Mouse (Mus musculus) MEL (cell line): ENCODE measurements around the gene Zfp446. TPM values are rescaled to one million over a fixed set of nuclear protein-coding genes. Genes with fewer than 3 reads are reported as not detected.
"Not testable (repeated sequence)": the region's sequence is repeated elsewhere in the genome, so short reads cannot be mapped to it uniquely, and the experiment has no call there.

Experiments used
- DNase-seq: peaks from one replicate; pipeline ENCODE4 v3.0.0; 2011; ENCODE audit warnings: low read depth, low spot score
- H3K27ac ChIP-seq: 2 replicates; pipeline ENCODE4 v1.5.1; 2012; ENCODE audit warnings: low read depth, mild to moderate bottlenecking, control low read depth, low read length, moderate library complexity; ENCODE audit not compliant: control insufficient read depth
- H3K27me3 ChIP-seq, 2 experiments: fragments of 150-350 bp in 1 of 2; sonication (generic) in 1 of 2; 2 replicates each; pipeline ENCODE4 v1.6.1; 2012; ENCODE audit warnings: low read length in 2 of 2, mild to moderate bottlenecking in 2 of 2, improper control_type of control experiment in 1 of 2, moderate library complexity in 1 of 2; ENCODE audit not compliant: insufficient read depth in 2 of 2, control insufficient read depth in 1 of 2
- H3K36me3 ChIP-seq, 2 experiments: 2 replicates each; pipeline ENCODE4 v1.6.1; 2012 to 2014; ENCODE audit warnings: low read length in 2 of 2, improper control_type of control experiment in 1 of 2, inconsistent platforms in 1 of 2, mild to moderate bottlenecking in 1 of 2; ENCODE audit not compliant: insufficient read depth in 2 of 2, control insufficient read depth in 1 of 2
- H3K4me1 ChIP-seq, 2 experiments: fragments of 150-350 bp in 1 of 2; sonication (generic) in 1 of 2; 2 replicates each; pipeline ENCODE4 v1.6.1; 2012; ENCODE audit warnings: low read length in 2 of 2, improper control_type of control experiment in 1 of 2, mild to moderate bottlenecking in 1 of 2; ENCODE audit not compliant: insufficient read depth in 2 of 2, control insufficient read depth in 1 of 2
- H3K4me3 ChIP-seq, 2 experiments: fragments of 150-350 bp in 1 of 2; sonication (generic) in 1 of 2; 2 replicates each; pipeline ENCODE4 v1.5.1; 2012; ENCODE audit warnings: low read depth in 2 of 2, low read length in 2 of 2, mild to moderate bottlenecking in 2 of 2, moderate library complexity in 2 of 2, control low read depth in 1 of 2, improper control_type of control experiment in 1 of 2; ENCODE audit not compliant: control insufficient read depth in 1 of 2, insufficient read depth in 1 of 2
- H3K79me2 ChIP-seq: 2 replicates; pipeline ENCODE4 v1.6.1; 2012; ENCODE audit warnings: mild to moderate bottlenecking, low read length, moderate library complexity; ENCODE audit not compliant: control insufficient read depth, poor library complexity, insufficient read depth
- H3K9ac ChIP-seq: 2 replicates; pipeline ENCODE4 v1.6.1; 2012; ENCODE audit warnings: low read depth, mild to moderate bottlenecking, control low read depth, low read length, moderate library complexity; ENCODE audit not compliant: control insufficient read depth, poor library complexity, severe bottlenecking
- H3K9me3 ChIP-seq: fragments of 150-350 bp; sonication (generic); replicated peaks from 2 replicates; pipeline ENCODE4 v1.6.1; 2012; ENCODE audit warnings: mild to moderate bottlenecking, low read length, improper control_type of control experiment, moderate library complexity; ENCODE audit not compliant: insufficient read depth
- CHD1 ChIP-seq: IDR thresholded peaks from 2 replicates; pipeline ENCODE4 v1.6.1; 2012; ENCODE audit warnings: low read depth, mild to moderate bottlenecking, inconsistent platforms, low read length, improper control_type of control experiment
- CHD2 ChIP-seq: IDR thresholded peaks from 2 replicates; pipeline ENCODE4 v1.6.1; 2011; ENCODE audit warnings: low read length, improper control_type of control experiment
- E2F4 ChIP-seq: IDR thresholded peaks from 2 replicates; pipeline ENCODE4 v1.6.1; 2011; ENCODE audit warnings: low read depth, low read length, improper control_type of control experiment, borderline replicate concordance
- ELF1 ChIP-seq: IDR thresholded peaks from 2 replicates; pipeline ENCODE4 v1.6.1; 2014; ENCODE audit warnings: low read depth, mild to moderate bottlenecking, inconsistent platforms, low read length, improper control_type of control experiment, moderate library complexity
- ETS1 ChIP-seq: IDR thresholded peaks from 2 replicates; pipeline ENCODE4 v1.6.1; 2012; ENCODE audit warnings: low read depth, mild to moderate bottlenecking, inconsistent platforms, low read length, improper control_type of control experiment, moderate library complexity
- GATA1 ChIP-seq: IDR thresholded peaks from 2 replicates; pipeline ENCODE4 v1.6.1; 2011; ENCODE audit warnings: low read depth, low read length, improper control_type of control experiment
- MAX ChIP-seq: IDR thresholded peaks from 2 replicates; pipeline ENCODE4 v1.6.1; 2011; ENCODE audit warnings: low read length, improper control_type of control experiment
- MXI1 ChIP-seq: IDR thresholded peaks from 2 replicates; pipeline ENCODE4 v1.6.1; 2011; ENCODE audit warnings: mild to moderate bottlenecking, low read depth, low read length, improper control_type of control experiment
- MYC ChIP-seq: IDR thresholded peaks from 2 replicates; pipeline ENCODE4 v1.6.1; 2011; ENCODE audit warnings: low read depth, mild to moderate bottlenecking, low read length, improper control_type of control experiment, moderate library complexity
- POLR2AphosphoS2 ChIP-seq: IDR thresholded peaks from 2 replicates; pipeline ENCODE4 v1.6.1; 2011; ENCODE audit warnings: low read length, improper control_type of control experiment
- POLR2AphosphoS5 ChIP-seq: IDR thresholded peaks from 2 replicates; pipeline ENCODE4 v1.6.1; 2012; ENCODE audit warnings: low read depth, borderline replicate concordance, mild to moderate bottlenecking, inconsistent platforms, low read length, moderate library complexity, mixed read lengths
- SIN3A ChIP-seq: IDR thresholded peaks from 2 replicates; pipeline ENCODE4 v1.6.1; 2012; ENCODE audit warnings: low read length, improper control_type of control experiment, inconsistent platforms
- SMC3 ChIP-seq: IDR thresholded peaks from 2 replicates; pipeline ENCODE4 v1.6.1; 2011; ENCODE audit warnings: low read depth, low read length, improper control_type of control experiment
- TBP ChIP-seq: IDR thresholded peaks from 2 replicates; pipeline ENCODE4 v1.8.0; 2011; ENCODE audit warnings: low read depth, low read length, improper control_type of control experiment
- UBTF ChIP-seq: IDR thresholded peaks from 2 replicates; pipeline ENCODE4 v1.6.1; 2012; ENCODE audit warnings: low read depth, mild to moderate bottlenecking, inconsistent platforms, low read length, improper control_type of control experiment, moderate library complexity, borderline replicate concordance; ENCODE audit not compliant: insufficient read depth
- USF2 ChIP-seq, 2 experiments: IDR thresholded peaks; 2 replicates each; pipeline ENCODE4 v1.6.1; 2011 to 2012; ENCODE audit warnings: improper control_type of control experiment in 2 of 2, low read length in 2 of 2, borderline replicate concordance in 1 of 2, inconsistent platforms in 1 of 2, low read depth in 1 of 2, mild to moderate bottlenecking in 1 of 2; ENCODE audit not compliant: insufficient read depth in 1 of 2
- ZC3H11A ChIP-seq: IDR thresholded peaks from 2 replicates; pipeline ENCODE4 v1.6.1; 2012; ENCODE audit warnings: low read depth, mild to moderate bottlenecking, inconsistent platforms, low read length, improper control_type of control experiment
- ZNF384 ChIP-seq: IDR thresholded peaks from 2 replicates; pipeline ENCODE4 v1.6.1; 2012; ENCODE audit warnings: low read depth, mild to moderate bottlenecking, inconsistent platforms, low read length, improper control_type of control experiment
- polyA plus RNA-seq, 2 experiments: library from polyadenylated mRNA; stranded (reverse) in 1 of 2; unstranded in 1 of 2; fragments of >175 nt in 1 of 2; fragments of >200 nt in 1 of 2; gene quantifications; 2 replicates each; pipeline versions ENCODE4 v1.2.1 to v1.2.4; 2012; ENCODE audit warnings: low replicate concordance in 2 of 2, low read depth in 1 of 2; ENCODE audit not compliant: insufficient read length in 2 of 2, insufficient read depth in 1 of 2, missing spikeins in 1 of 2
- total RNA-seq: library from RNA; depleted of rRNA; stranded (reverse); fragments of 300-350 nt; gene quantifications from 2 replicates; pipeline ENCODE4 v1.2.3, GENCODE M21; 2012

Zfp446 gene
- total and polyA plus RNA-seq, 3 experiments: 3.4 to 4.9 TPM; not detected in 1

GRCm38 (mm10) chr7:12977682-12978389 lies at the start of gene Zfp446 (continued):
- TF ChIP-seq MXI1 (peak; percentile 75), CHD2 (peak; percentile 24; the same call in 1 of the 2 replicates), SIN3A (peak; percentile 96), MAX (peak; percentile 31; the same call in 1 of the 2 replicates), POLR2AphosphoS2 (no peak)
- TF ChIP-seq, all 39 proteins: peak for 17

- no peak for DNase-seq
- Histone ChIP-seq H3K9ac (no peak overlapping the region), H3K4me1 (no peaks in the 10 kb centered on the region), H3K27ac (no peak overlapping the region), H3K27me3 (no peaks in the 10 kb centered on the region), H3K36me3 (no peaks in the 10 kb centered on the region), H3K9me3 (no peaks in the 10 kb centered on the region), H3K4me3 (no peak overlapping the region), H3K79me2 (no peaks in the 10 kb centered on the region)
- TF ChIP-seq POLR2AphosphoS2: no peak
- TF ChIP-seq MXI1: no peak
- no peak for TF ChIP-seq MYC
- TF ChIP-seq ELF1: no peak
- no peak for TF ChIP-seq ETS1
- TF ChIP-seq POLR2AphosphoS5: no peak
- TF ChIP-seq USF2 (IDR thresholded peaks at IDR 0.05; ENCODE audit: borderline replicate concordance in 1 of 2, insufficient read depth in 1 of 2, low read depth in 1 of 2, low read length in 2 of 2): no peak
- no peak for TF ChIP-seq ZC3H11A
- no peak for TF ChIP-seq GATA1
- no peak for TF ChIP-seq ZNF384
Measured at GRCm38 (mm10) chr7:12933615-12934140, 44.0 kb upstream of the Zfp446 start.

GRCm38 (mm10) chr7:12934808-12935207 lies 42.8 kb upstream of the Zfp446 start:
- H3K36me3 ChIP-seq: no peaks in the 10 kb centered on the region
- no peak overlapping the region for H3K9ac ChIP-seq
- H3K4me1 ChIP-seq: no peaks in the 10 kb centered on the region
- H3K9me3 ChIP-seq: no peaks in the 10 kb centered on the region
- H3K27me3 ChIP-seq: no peaks in the 10 kb centered on the region
- H3K79me2 ChIP-seq: no peaks in the 10 kb centered on the region
- DNase-seq: no peak
- H3K4me3 ChIP-seq: no peak overlapping the region
- no peak overlapping the region for H3K27ac ChIP-seq
- TF ChIP-seq CHD1 (no peak), SMC3 (no peak), UBTF (no peak), E2F4 (no peak), MXI1 (no peak), POLR2AphosphoS2 (no peak), TBP (no peak)

- not testable (repeated sequence) for H3K79me2 ChIP-seq, H3K9me3 ChIP-seq, H3K4me1 ChIP-seq, H3K27ac ChIP-seq, DNase-seq, H3K4me3 ChIP-seq, H3K27me3 ChIP-seq, H3K36me3 ChIP-seq, H3K9ac ChIP-seq
Measured at GRCm38 (mm10) chr7:12937254-12937803, 40.3 kb upstream of the Zfp446 start.
